Mouse (Mus musculus) left cerebral cortex, adult 8-10 months (tissue): ENCODE measurements at regions not wholly inside any gene's neighbourhood (a gene's known extent, or its start where the extent isn't known, plus 50 kb on each side); places are given as distances from the start of the nearest gene placed in this dataset.

Source experiments
- DNase-seq, 2 experiments: peaks; one replicate each; pipeline ENCODE4 v3.0.0; 2022; ENCODE audit warnings: low spot score in 2 of 2

- no peak for DNase-seq
Observed at GRCm38 (mm10) chr10:126502013-126502688, 399.0 kb downstream of the Atp23 start.

GRCm38 (mm10) chr10:126498726-126499125 lies 402.4 kb downstream of the Atp23 start:
- no peak for DNase-seq

- DNase-seq: no peak
Observed at GRCm38 (mm10) chr10:126493734-126494133, 407.4 kb downstream of the Atp23 start.

GRCm38 (mm10) chr10:126492211-126492610 lies 408.9 kb downstream of the Atp23 start:
- DNase-seq: no peak

GRCm38 (mm10) chr10:126485129-126485528 lies 416.0 kb downstream of the Atp23 start:
- peak in 1 of 2 experiments; percentile 17 for DNase-seq

- no peak for DNase-seq
Observed at GRCm38 (mm10) chr10:126483479-126483878, 417.7 kb downstream of the Atp23 start.

- DNase-seq: no peak
Observed at GRCm38 (mm10) chr10:126480382-126480781, 420.8 kb downstream of the Atp23 start.

- DNase-seq: no peak
Observed at GRCm38 (mm10) chr10:126479743-126480142, 421.4 kb downstream of the Atp23 start.

GRCm38 (mm10) chr10:126473050-126473719 lies 428.0 kb downstream of the Atp23 start:
- DNase-seq: no peak

GRCm38 (mm10) chr10:126470838-126471491 lies 430.2 kb downstream of the Atp23 start:
- no peak for DNase-seq

- no peak for DNase-seq
Observed at GRCm38 (mm10) chr10:126462770-126463169, 438.4 kb downstream of the Atp23 start.

- peak in 1 of 2 experiments; percentile 36 for DNase-seq
Observed at GRCm38 (mm10) chr10:126458523-126458922, 442.6 kb downstream of the Atp23 start.

- no peak for DNase-seq
Observed at GRCm38 (mm10) chr10:126452757-126453528, 448.2 kb downstream of the Atp23 start.

- no peak for DNase-seq
Observed at GRCm38 (mm10) chr10:126452057-126452622, 449.0 kb downstream of the Atp23 start.

- DNase-seq: no peak
Observed at GRCm38 (mm10) chr10:126431222-126431621, 465.3 kb downstream of the Lrig3 start.

- DNase-seq: no peak
Observed at GRCm38 (mm10) chr10:126430346-126430745, 464.4 kb downstream of the Lrig3 start.

GRCm38 (mm10) chr10:126429502-126429901 lies 463.5 kb downstream of the Lrig3 start:
- DNase-seq: no peak

GRCm38 (mm10) chr10:126422066-126422465 lies 456.1 kb downstream of the Lrig3 start:
- DNase-seq: no peak

- no peak for DNase-seq
Observed at GRCm38 (mm10) chr10:126413786-126414185, 447.8 kb downstream of the Lrig3 start.

- no peak for DNase-seq
Observed at GRCm38 (mm10) chr10:126392235-126392634, 426.3 kb downstream of the Lrig3 start.

GRCm38 (mm10) chr10:126391770-126392169 lies 425.8 kb downstream of the Lrig3 start:
- no peak for DNase-seq
